Mouse (Mus musculus): ENCODE data around the gene Ep300. TPM values are rescaled to one million over a fixed set of nuclear protein-coding genes. Genes with fewer than 3 reads are reported as not detected.
A peak's percentile ranks its signal among the peaks of the same experiment; 100 is the strongest.

Gene Ep300
- total and polyA plus RNA-seq, 3 experiments: 26.4 to 232 (median 34.3) TPM

- peak; percentile 3 for DNase-seq (ENCODE audit: low spot score)
- Histone ChIP-seq H3K4me3 (ENCODE audit: low read depth, low read length) (no peak overlapping the region), H3K27me3 (ENCODE audit: insufficient read depth, low read length) (no peaks in the 10 kb centered on the region), H3K36me3 (replicated peaks) (peaks cover 78% of the 10 kb centered on the region), H3K9me3 (replicated peaks) (no peaks in the 10 kb centered on the region), H3K4me1 (ENCODE audit: insufficient read depth, low read depth, low read length) (peaks cover 10% of the 10 kb centered on the region; the same call in 1 of the 2 replicates)
- TF ChIP-seq CTCF (IDR thresholded peaks at IDR 0.05; ENCODE audit: low read depth, low read length): peak; percentile 63
- TF ChIP-seq GATA1 (IDR thresholded peaks at IDR 0.05; ENCODE audit: borderline replicate concordance, low read length): no peak
- no peak for TF ChIP-seq TAL1 (conservative IDR thresholded peaks at IDR 0.05; ENCODE audit: low read depth, low read length)
- no peak for ATAC-seq (ENCODE audit: extremely low read depth, insufficient number of reproducible peaks, low FRiP score, poor library complexity, severe bottlenecking)
Measured at GRCm38 (mm10) chr15:81606634-81607033, 21.5 kb downstream of the Ep300 start.

GRCm38 (mm10) chr15:81649516-81650455, 64.6 kb downstream of the Ep300 start:
- Histone ChIP-seq H3K27me3 (ENCODE audit: insufficient read depth, low read length) (peaks cover under 1% of the 10 kb centered on the region; the same call in 1 of the 2 replicates), H3K4me3 (ENCODE audit: low read depth, low read length) (no peak overlapping the region), H3K9me3 (replicated peaks) (no peaks in the 10 kb centered on the region), H3K4me1 (ENCODE audit: insufficient read depth, low read depth, low read length) (peaks cover 3% of the 10 kb centered on the region; the same call in 1 of the 2 replicates), H3K36me3 (replicated peaks) (peaks cover 71% of the 10 kb centered on the region)
- ATAC-seq (ENCODE audit: extremely low read depth, insufficient number of reproducible peaks, low FRiP score, poor library complexity, severe bottlenecking): no peak
- TF ChIP-seq POLR2AphosphoS5 (IDR thresholded peaks at IDR 0.05; ENCODE audit: insufficient replicate concordance, low read depth, low read length) (no peak), TAL1 (conservative IDR thresholded peaks at IDR 0.05; ENCODE audit: low read depth, low read length) (no peak), GATA1 (IDR thresholded peaks at IDR 0.05; ENCODE audit: borderline replicate concordance, low read length) (no peak), GATA2 (IDR thresholded peaks at IDR 0.05; ENCODE audit: borderline replicate concordance, low read depth, low read length) (no peak), CTCF (IDR thresholded peaks at IDR 0.05; ENCODE audit: low read depth, low read length) (no peak)
- DNase-seq (ENCODE audit: low spot score): no peak

- no peak for TF ChIP-seq TAL1 (conservative IDR thresholded peaks at IDR 0.05; ENCODE audit: low read depth, low read length)
- no peak for TF ChIP-seq POLR2AphosphoS5 (IDR thresholded peaks at IDR 0.05; ENCODE audit: insufficient replicate concordance, low read depth, low read length)
- TF ChIP-seq CTCF (IDR thresholded peaks at IDR 0.05; ENCODE audit: low read depth, low read length): no peak
- TF ChIP-seq GATA1 (IDR thresholded peaks at IDR 0.05; ENCODE audit: borderline replicate concordance, low read length): no peak
- TF ChIP-seq GATA2 (IDR thresholded peaks at IDR 0.05; ENCODE audit: borderline replicate concordance, low read depth, low read length): no peak
- peaks cover 3% of the 10 kb centered on the region; the same call in 1 of the 2 replicates for H3K4me1 ChIP-seq (ENCODE audit: insufficient read depth, low read depth, low read length)
- H3K9me3 ChIP-seq (replicated peaks): no peaks in the 10 kb centered on the region
- H3K4me3 ChIP-seq (ENCODE audit: low read depth, low read length): no peak overlapping the region
- ATAC-seq (ENCODE audit: extremely low read depth, insufficient number of reproducible peaks, low FRiP score, poor library complexity, severe bottlenecking) (no peak), DNase-seq (ENCODE audit: low spot score) (no peak)
- H3K27me3 ChIP-seq (ENCODE audit: insufficient read depth, low read length): peaks cover 3% of the 10 kb centered on the region; the same call in 1 of the 2 replicates
- H3K36me3 ChIP-seq (replicated peaks): peaks cover 63% of the 10 kb centered on the region
Measured at GRCm38 (mm10) chr15:81650636-81651035, 65.5 kb downstream of the Ep300 start.

GRCm38 (mm10) chr15:81661701-81662100, 76.5 kb downstream of the Ep300 start:
- TF ChIP-seq GATA1 (IDR thresholded peaks at IDR 0.05; ENCODE audit: borderline replicate concordance, low read length) (no peak), TAL1 (conservative IDR thresholded peaks at IDR 0.05; ENCODE audit: low read depth, low read length) (no peak), CTCF (IDR thresholded peaks at IDR 0.05; ENCODE audit: low read depth, low read length) (no peak), POLR2AphosphoS5 (IDR thresholded peaks at IDR 0.05; ENCODE audit: insufficient replicate concordance, low read depth, low read length) (no peak), GATA2 (IDR thresholded peaks at IDR 0.05; ENCODE audit: borderline replicate concordance, low read depth, low read length) (no peak)
- Histone ChIP-seq H3K4me3 (ENCODE audit: low read depth, low read length) (no peak overlapping the region), H3K9me3 (replicated peaks) (no peaks in the 10 kb centered on the region), H3K4me1 (ENCODE audit: insufficient read depth, low read depth, low read length) (peaks cover 20% of the 10 kb centered on the region), H3K27me3 (ENCODE audit: insufficient read depth, low read length) (peaks cover 6% of the 10 kb centered on the region), H3K36me3 (replicated peaks) (peaks cover under 1% of the 10 kb centered on the region)
- ATAC-seq (ENCODE audit: extremely low read depth, insufficient number of reproducible peaks, low FRiP score, poor library complexity, severe bottlenecking) (no peak), DNase-seq (ENCODE audit: low spot score) (no peak)

DNA sequence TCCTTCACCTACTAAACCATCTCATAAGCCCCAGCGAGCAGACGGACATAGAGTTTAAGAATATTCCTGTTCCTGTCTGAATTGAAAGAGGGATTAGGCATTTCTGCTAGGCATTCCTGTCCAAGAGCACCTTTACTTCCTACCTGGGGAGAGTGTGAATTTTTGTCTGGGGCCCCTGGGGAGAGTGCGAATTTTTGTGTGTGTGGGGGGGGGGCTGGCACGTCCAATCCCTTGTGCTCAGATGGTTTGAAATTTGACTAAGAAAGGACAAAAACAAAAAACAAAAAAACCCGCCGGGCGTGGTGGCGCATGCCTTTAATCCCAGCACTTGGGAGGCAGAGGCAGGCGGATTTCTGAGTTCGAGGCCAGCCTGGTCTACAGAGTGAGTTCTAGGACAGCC, 78.1 kb downstream of the Ep300 start:
- no peak for ATAC-seq (ENCODE audit: extremely low read depth, insufficient number of reproducible peaks, low FRiP score, poor library complexity, severe bottlenecking)
- peaks cover 4% of the 10 kb centered on the region for H3K27me3 ChIP-seq (ENCODE audit: insufficient read depth, low read length)
- peaks cover 26% of the 10 kb centered on the region for H3K4me1 ChIP-seq (ENCODE audit: insufficient read depth, low read depth, low read length)
- H3K4me3 ChIP-seq (ENCODE audit: low read depth, low read length): peak overlapping the region; percentile 84; the same call in 1 of the 2 replicates
- H3K9me3 ChIP-seq (replicated peaks): no peaks in the 10 kb centered on the region
- H3K36me3 ChIP-seq (replicated peaks): peaks cover 16% of the 10 kb centered on the region
- DNase-seq (ENCODE audit: low spot score): no peak
- TF ChIP-seq POLR2AphosphoS5 (IDR thresholded peaks at IDR 0.05; ENCODE audit: insufficient replicate concordance, low read depth, low read length) (no peak), TAL1 (conservative IDR thresholded peaks at IDR 0.05; ENCODE audit: low read depth, low read length) (no peak), GATA2 (IDR thresholded peaks at IDR 0.05; ENCODE audit: borderline replicate concordance, low read depth, low read length) (no peak), GATA1 (IDR thresholded peaks at IDR 0.05; ENCODE audit: borderline replicate concordance, low read length) (no peak), CTCF (IDR thresholded peaks at IDR 0.05; ENCODE audit: low read depth, low read length) (no peak)

Data from G1E (cell line).